Mouse (Mus musculus): ENCODE results near the gene Nacc2.
A peak's percentile ranks its signal among the peaks of the same experiment; 100 is the strongest.

Nacc2 gene

DNA sequence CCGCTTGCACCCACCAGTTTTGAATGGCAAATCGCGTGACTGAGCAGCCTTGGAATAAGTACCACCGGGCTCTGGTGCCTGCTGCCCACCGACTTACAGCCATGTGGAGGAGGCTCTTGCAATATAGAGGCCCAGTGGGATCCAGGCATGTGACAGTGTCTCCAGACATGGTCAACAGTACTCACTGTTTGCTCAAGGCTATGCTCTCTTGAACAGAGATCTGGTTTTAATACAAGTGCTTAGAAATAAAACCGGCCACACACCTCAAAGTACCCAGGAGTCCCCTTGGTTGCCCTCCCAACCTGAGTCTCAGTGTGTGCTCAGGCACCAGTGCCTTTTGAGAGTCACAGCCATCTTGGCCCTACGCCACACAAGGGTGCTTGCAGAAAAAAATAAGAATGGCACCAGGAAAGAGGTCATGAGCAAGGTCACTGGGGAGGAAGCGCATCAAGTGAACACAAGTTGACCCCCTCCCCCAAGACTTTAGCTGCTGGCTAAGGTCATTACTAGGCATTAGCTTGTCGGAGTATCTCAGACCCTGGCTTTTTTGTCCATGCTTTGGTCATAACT is at the start of gene Nacc2:
Gene Nacc2 (minus strand): TSS at position 142 of the 570 bp plus-strand sequence.
- no peak for DNase-seq

- DNase-seq: no peak
Observed at GRCm38 (mm10) chr2:26172166-26172565, 49.1 kb upstream of the Nacc2 start.

DNA sequence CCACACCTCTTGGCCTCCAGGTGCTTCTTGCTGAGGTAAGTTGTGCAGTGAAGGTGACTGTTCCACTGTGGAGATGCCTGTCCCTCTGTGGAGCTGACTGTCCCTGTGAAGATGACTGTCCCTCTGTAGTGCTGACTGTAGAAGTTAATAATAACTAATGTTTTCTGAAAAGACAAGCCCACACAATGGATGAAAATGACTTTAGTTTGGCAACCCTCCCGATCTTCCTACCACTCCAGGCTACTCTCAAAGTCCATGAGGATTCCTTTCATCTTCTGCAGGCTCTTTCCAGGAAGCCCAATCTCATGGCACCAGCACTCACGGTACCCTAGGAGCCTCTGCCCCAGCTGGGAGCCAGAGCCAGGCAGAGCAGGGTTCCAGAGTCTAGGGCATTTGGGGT is 47.4 kb upstream of the Nacc2 start:
- DNase-seq: no peak

DNA sequence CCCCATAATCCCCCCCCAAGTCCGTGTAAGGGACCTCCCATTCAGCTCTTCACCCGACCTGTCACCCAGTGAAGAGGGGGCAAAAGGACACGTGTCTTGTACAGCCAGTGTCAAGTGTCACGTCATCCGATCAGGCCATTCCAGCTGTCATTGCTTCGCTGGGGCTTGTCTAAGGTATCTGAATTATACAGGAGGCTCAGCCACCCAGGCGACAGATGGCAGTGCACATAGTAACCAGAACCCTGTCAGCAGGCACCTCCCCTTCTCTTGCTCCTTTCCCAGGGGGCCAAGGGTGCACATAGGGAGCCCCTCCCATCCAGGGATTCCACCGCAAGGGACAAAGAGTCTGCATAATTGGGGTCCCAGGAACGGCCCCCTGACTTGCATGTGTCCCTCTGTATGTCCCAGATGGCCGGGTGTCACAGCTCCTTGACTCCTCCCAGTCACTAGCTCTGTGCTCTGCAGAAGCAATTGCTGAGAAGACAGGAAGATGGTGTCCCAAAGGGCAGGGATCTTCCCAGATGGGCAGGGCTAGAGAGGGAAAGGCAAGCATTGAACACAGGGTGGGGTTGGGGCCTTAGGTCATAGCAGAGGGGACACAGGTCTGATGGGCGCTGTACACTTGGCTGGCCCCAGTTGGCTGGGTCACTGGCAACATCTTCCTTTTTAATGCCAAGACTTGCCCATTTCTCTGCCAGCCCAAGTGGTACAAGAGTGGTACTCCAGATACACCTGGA is 46.0 kb upstream of the Nacc2 start:
- no peak for DNase-seq

DNA sequence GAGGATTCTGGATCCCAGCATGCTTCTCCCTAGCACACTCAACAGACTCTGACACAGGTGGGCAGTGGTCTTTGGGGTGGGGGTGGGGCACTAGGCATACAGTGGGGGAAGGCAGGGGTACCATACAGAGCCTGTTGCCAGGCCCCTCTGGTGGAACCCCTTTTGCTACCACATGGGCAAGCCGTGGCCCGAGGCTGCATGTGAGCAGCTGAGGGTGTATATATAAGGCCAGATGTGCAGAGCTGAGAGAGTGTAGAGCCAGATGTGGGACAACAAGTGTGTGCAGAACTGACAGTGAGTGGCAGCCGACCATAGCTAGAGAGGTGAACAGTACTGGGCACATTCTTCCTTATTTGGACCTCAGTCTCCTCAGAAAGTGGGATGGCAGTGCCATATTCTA is 43.9 kb upstream of the Nacc2 start:
- DNase-seq: no peak

DNA sequence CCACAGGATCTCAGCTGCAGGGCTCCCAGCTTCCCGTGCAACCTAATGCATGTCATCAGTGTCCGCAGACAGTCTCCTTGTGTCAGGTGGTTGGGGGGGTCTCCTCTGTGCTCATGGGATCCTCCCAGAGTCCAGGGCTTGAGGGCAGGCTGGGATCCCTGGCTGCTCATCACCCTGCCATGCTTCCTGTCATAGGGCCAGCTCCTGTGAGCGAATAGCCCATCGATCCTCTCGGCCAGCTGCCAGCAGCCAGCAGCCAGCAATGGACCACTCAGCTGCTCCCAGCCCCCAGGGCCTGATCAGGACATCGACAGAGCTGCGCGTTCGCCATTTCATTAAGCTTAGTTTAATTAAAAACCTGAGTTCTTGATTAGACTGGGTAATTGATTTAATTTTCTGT is 35.0 kb upstream of the Nacc2 start:
- DNase-seq: no peak

DNA sequence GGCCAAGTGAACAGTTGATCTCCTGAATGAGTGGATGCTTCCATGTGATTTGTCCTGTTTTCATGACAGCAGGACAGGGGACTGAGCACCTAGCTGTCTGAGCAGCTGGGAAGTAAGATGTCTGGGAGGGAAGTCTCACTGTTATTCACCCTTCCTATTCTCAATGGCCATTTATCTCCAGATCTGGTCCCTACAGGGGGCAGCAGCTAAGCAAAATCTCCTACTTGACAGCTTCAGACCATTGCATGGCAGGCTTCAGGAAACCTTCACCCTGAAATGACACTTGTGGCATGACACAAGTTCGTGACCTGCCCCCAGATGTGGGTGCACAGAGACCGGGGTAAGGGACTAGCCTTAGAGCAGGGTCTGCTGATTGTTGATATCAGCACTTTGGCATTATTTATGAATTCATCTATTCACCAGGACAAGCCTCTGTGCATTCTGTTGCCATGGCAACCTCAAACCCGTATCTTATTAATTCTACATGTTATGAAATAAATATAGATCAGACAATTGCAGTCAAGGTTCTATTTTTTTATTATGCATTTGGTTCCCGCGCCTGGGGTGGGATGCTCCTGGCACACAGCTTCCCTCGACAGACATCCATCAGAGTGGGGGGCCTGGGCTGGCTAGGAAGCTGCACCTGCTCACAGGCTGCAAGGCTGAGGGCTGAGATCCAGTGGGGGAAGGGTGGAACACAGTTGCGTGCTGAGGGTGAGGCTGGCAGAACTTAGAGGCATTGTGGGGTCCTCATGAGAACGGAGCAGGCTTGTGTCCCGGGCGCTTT is 33.4 kb upstream of the Nacc2 start:
- no peak for DNase-seq

GRCm38 (mm10) chr2:26155737-26156136 is 32.7 kb upstream of the Nacc2 start:
- no peak for DNase-seq

DNA sequence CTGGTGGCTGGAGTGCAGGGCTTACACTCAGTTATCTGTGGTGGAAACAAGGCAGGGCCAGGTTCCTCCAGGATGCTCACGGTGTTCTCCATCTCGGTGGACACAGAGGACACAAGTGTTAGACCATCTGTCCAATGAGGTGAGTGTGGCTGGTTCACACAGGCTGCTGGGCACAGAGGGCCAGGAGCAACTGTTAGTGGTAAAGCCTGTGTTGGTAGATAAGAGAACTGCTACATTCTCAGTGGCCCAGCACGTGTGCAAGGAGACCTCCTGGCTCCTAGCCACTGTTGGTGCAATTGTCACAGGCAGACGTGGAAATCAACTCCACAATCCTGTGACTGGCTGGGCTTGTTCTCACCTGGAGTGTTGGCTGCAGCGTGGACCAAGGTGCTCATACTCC is 31.6 kb upstream of the Nacc2 start:
- no peak for DNase-seq

- DNase-seq: peak; percentile 45 to 46
Observed at GRCm38 (mm10) chr2:26153909-26154340, 30.9 kb upstream of the Nacc2 start.

- DNase-seq: peak; percentile 42 to 48
Observed at GRCm38 (mm10) chr2:26153295-26153694, 30.3 kb upstream of the Nacc2 start.

GRCm38 (mm10) chr2:26147706-26148370 is 24.8 kb upstream of the Nacc2 start:
- DNase-seq: no peak

DNA sequence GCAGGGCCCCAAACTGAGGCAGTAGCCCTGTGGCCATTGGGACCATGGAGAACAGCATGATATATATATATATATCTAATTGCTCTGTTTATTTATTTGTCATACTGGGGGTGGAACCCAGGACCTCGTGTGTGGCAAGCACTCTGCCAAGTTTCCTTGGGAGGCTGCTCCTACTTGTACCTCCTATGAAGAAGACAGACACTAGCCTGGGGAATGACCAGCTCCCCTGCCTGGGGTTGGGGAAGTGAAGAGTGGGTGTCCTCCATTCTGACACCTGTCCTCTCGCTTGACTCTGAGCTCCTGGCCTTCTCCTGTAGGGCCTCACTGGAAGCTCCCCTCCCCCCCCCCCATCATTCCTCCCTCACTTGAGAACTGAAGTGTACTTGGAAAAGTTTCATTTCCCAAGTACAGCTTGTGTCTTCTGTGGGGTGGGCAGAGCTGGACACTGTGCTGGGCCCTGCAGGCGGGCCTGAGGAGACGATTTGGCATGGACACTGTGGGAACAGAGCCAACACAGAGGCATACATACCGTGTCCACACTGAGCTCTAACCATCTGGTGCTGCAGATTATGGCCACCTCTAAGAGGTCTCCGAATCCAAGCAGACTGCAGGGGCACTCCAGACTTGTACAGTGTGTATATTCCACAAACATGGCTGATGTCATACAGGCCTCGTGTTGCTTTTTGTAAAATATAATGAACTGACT is 23.5 kb upstream of the Nacc2 start:
- no peak for DNase-seq

DNA sequence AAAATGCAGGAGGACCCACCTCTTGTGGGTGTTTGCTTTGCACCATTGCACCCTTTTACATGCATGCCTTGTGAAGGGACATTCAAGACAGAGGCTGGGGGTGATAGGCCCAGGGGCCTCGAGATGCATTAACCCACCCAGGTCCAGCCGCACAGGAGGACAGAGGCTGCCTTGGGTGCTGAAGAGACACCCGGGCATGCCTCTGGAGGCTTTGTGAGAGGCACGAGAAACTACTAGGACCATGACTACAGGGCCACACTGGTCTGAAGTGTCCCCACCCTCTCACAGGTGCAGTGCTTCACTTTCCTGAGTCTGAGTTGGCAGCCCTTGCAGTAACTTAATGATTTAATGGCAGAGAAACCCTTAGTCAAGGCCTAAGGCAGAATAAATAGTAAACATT is 22.1 kb upstream of the Nacc2 start:
- DNase-seq: no peak

DNA sequence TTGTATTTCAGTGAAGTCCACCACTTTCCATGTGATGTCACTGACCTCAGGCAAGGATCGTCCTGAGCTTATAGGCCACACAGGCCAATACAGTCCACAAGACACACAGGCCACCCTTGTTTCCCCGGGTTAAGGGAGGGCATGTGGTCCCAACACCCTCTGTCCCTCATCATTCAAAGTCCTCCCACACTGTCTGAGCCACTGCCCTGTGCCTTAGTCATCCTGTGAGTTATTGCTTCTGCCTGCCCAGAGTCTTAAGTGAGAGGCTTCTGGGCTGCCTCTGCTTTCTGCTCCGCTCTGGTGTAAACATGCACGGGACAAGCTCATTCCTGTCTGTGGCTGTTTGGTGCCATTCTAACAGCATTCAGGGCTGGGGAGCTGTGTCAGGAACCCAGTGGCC is 21.3 kb upstream of the Nacc2 start:
- DNase-seq: no peak

GRCm38 (mm10) chr2:26143556-26143955 is 20.5 kb upstream of the Nacc2 start:
- no peak for DNase-seq

GRCm38 (mm10) chr2:26142986-26143385 is 20.0 kb upstream of the Nacc2 start:
- no peak for DNase-seq

GRCm38 (mm10) chr2:26141893-26142635 is 19.0 kb upstream of the Nacc2 start:
- DNase-seq: peak; percentile 57 to 60

DNA sequence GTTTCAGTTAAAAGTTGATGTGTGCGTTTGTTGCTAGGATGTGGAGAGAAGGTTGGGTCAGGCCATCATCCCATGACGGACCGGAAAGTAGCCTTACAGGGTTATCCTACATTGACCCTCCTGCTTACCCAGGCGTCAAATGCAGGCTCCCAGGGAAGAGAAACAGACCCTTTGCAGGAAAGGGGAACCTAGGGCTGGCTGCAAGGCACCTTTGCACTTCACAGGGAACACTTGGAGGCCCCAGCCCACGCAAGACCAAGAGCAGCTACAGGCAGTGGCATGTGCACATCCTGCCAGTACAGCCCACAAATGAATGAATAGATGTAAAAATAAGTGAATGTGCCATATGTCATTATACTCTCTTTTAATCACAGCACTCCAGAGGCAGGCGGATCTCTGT is 17.9 kb upstream of the Nacc2 start:
- DNase-seq: peak in 1 of 2 experiments; percentile 44

- peak; percentile 98 to 99 for DNase-seq
Observed at GRCm38 (mm10) chr2:26140292-26140819, 17.3 kb upstream of the Nacc2 start.

DNA sequence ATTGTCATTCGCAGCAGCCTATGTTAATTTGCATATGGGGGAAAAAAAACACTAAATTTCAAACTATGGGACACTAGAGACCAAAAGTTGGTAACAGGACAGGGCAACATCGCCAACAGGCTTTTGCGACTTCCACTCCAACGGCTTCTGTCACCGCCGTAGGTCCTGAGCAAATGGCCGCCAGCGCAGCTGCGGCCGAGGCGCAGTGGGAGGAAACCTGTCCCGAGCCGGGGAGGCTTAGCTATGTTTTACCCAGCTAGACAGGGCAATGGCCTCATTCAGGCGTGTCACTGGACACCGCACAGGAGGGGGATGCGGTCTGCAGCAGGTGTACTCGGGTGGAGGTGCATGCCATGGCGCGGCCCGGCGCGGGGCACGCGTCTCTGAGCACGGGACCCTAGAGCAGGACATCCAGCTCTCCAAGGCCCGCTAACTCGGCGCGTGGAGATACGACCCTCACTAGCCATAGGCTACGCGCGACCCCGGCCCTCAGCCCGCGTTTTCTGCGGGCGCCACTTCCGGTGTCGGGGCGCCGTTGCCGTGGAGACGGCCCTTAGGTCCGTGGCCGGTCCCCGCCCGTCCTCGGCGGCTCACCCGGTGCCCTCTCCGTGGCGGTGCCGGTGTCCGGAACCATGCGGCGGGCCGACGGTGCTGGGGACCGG is 16.7 kb upstream of the Nacc2 start:
- peak in 1 of 2 experiments; percentile 64 for DNase-seq
